Mouse (Mus musculus) lung, postnatal 0 days (tissue): ENCODE results near the gene Adgra1. TPM values are rescaled to one million over a fixed set of nuclear protein-coding genes. Genes with fewer than 3 reads are reported as not detected.
A peak's percentile ranks its signal among the peaks of the same experiment; 100 is the strongest.

Experiments used
- ATAC-seq: fragments of 200-750 bp; cut with Nextera tagmentation; 2 replicates; pipeline ENCODE4 v1.8.0; 2017; ENCODE audit warnings: moderate library complexity
- DNase-seq: peaks from one replicate; pipeline ENCODE4 v3.0.0-alpha.2; 2016; ENCODE audit warnings: low spot score
- H3K27ac ChIP-seq: fragments of 300-500 bp; sonication (generic); 2 replicates; pipeline ENCODE4 v1.5.1; 2014; ENCODE audit warnings: antibody characterized with exemption, mild to moderate bottlenecking, low read length, mixed read lengths
- H3K27me3 ChIP-seq: fragments of 300-500 bp; sonication (generic); replicated peaks from 2 replicates; pipeline ENCODE4 v1.6.1; 2014; ENCODE audit warnings: low read length, mixed read lengths; ENCODE audit not compliant: insufficient read depth
- H3K36me3 ChIP-seq: fragments of 300-500 bp; sonication (generic); 2 replicates; pipeline ENCODE4 v1.6.1; 2014; ENCODE audit warnings: low read length, mixed read lengths; ENCODE audit not compliant: insufficient read depth
- H3K4me1 ChIP-seq: fragments of 300-500 bp; sonication (generic); 2 replicates; pipeline ENCODE4 v1.6.1; 2014; ENCODE audit warnings: antibody characterized with exemption, low read depth, low read length, mixed read lengths; ENCODE audit not compliant: insufficient read depth
- H3K4me2 ChIP-seq: fragments of 300-500 bp; sonication (generic); replicated peaks from 2 replicates; pipeline ENCODE4 v1.6.1; 2014; ENCODE audit warnings: low read depth, mild to moderate bottlenecking, low read length, moderate library complexity, mixed read lengths
- H3K4me3 ChIP-seq: fragments of 300-500 bp; sonication (generic); 2 replicates; pipeline ENCODE4 v1.5.1; 2014; ENCODE audit warnings: low read depth, low read length
- H3K9ac ChIP-seq: fragments of 300-500 bp; sonication (generic); replicated peaks from 2 replicates; pipeline ENCODE4 v1.6.1; 2014; ENCODE audit warnings: low read depth, mild to moderate bottlenecking
- H3K9me3 ChIP-seq: fragments of 300-500 bp; sonication (generic); 2 replicates; pipeline ENCODE4 v1.6.1; 2016; ENCODE audit warnings: low read length, mixed read lengths
- CTCF ChIP-seq: IDR thresholded peaks from 2 replicates; pipeline ENCODE4 v1.5.1; 2016; ENCODE audit warnings: antibody characterized with exemption, mild to moderate bottlenecking
- EP300 ChIP-seq: IDR thresholded peaks from 2 replicates; pipeline ENCODE4 v1.6.1; 2016; ENCODE audit warnings: antibody characterized with exemption, mild to moderate bottlenecking, control low read depth
- WGBS: fragments of 180-500 bp; shearing (Covaris S2); extraction: QIAGEN DNeasy Blood & Tissue Kit; methylation state at CpG from one replicate; pipeline ENCODE4 v1.1.7; 2014; 5-methylcytosine and 5-hydroxymethylcytosine counted together
- polyA plus RNA-seq: library from polyadenylated mRNA; unstranded; fragments of >200 nt; fragmentation: Nextera tagmentation; extraction: Ambion mirVana; gene quantifications from 2 replicates; pipeline ENCODE4 v1.2.1, GENCODE M21; 2015

Gene Adgra1
- polyA plus RNA-seq, 1 experiment from 2014 or later, result 0.11 TPM

DNA sequence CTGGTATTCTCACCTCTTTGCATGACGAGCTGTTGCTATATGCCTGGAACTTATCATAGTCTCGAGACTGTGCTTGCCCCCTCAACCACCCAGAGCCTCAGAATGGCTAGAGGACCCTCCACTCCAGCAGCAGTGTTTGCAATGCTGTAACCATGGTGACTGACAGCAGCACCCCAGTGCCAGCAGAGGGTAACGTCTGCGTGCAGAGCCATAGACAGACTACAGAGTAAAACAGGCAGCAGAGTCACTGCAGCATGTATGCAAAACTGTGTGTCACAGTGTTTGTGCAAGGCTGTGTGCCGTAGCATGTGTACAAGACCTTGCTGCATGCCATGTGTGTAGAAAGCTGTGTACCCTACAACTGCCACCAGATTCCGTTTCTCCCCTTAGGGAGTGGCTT lies 75.5 kb downstream of the Adgra1 start:
- Histone ChIP-seq H3K4me2 (no peak overlapping the region), H3K4me1 (no peaks in the 10 kb centered on the region), H3K27me3 (0 out of 2 replicates have a peak, but pooled peaks cover 3% of the 10 kb centered on the region), H3K36me3 (no peaks in the 10 kb centered on the region), H3K4me3 (no peak overlapping the region), H3K9me3 (no peaks in the 10 kb centered on the region), H3K9ac (no peak overlapping the region), H3K27ac (no peak overlapping the region)
- no peak for TF ChIP-seq CTCF
- TF ChIP-seq EP300, result no peak
- DNase-seq (no peak), ATAC-seq (no peak)
- 39% methylated on average over 6 of the region's 6 CpGs for WGBS

DNA sequence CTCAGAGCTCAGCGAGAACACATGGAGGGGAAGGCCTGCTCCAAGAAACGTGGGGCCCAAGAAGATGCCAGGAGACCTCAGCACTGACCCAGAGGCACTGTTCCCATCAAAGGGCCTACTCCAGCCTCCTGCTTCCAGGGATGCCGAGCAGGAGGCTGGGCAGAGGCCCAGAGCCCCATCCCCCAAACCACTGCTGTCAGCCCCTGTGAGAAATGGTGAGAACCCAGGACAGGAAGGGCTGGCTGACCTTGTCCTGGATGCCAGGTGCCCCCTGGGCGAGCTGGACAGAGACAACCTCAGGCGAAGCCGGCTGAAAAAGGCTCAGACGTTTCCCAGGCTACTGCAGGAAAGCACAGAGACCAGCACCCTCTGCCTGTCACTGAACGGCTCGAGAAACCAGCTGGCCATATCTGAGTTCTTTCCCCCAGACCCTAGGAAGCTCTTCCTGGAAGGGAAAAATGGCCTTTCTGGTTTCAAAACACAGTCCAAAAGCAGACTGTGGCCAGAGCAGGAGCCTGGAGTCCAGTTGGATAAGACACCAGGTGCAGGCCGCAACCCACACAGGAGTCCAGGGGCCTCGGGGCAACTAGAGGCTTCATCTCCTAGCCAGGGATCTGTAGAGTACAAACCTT lies 76.3 kb downstream of the Adgra1 start:
- H3K27me3 ChIP-seq, result 0 out of 2 replicates have a peak, but pooled peaks cover 3% of the 10 kb centered on the region
- no peak overlapping the region for H3K4me3 ChIP-seq
- no peaks in the 10 kb centered on the region for H3K4me1 ChIP-seq
- no peak for DNase-seq
- WGBS, result 46% methylated on average over 11 of the region's 11 CpGs
- no peak overlapping the region for H3K9ac ChIP-seq
- no peaks in the 10 kb centered on the region for H3K9me3 ChIP-seq
- no peak for TF ChIP-seq EP300
- TF ChIP-seq CTCF, result no peak
- no peak for ATAC-seq
- H3K4me2 ChIP-seq, result no peak overlapping the region
- no peaks in the 10 kb centered on the region for H3K36me3 ChIP-seq
- no peak overlapping the region for H3K27ac ChIP-seq

DNA sequence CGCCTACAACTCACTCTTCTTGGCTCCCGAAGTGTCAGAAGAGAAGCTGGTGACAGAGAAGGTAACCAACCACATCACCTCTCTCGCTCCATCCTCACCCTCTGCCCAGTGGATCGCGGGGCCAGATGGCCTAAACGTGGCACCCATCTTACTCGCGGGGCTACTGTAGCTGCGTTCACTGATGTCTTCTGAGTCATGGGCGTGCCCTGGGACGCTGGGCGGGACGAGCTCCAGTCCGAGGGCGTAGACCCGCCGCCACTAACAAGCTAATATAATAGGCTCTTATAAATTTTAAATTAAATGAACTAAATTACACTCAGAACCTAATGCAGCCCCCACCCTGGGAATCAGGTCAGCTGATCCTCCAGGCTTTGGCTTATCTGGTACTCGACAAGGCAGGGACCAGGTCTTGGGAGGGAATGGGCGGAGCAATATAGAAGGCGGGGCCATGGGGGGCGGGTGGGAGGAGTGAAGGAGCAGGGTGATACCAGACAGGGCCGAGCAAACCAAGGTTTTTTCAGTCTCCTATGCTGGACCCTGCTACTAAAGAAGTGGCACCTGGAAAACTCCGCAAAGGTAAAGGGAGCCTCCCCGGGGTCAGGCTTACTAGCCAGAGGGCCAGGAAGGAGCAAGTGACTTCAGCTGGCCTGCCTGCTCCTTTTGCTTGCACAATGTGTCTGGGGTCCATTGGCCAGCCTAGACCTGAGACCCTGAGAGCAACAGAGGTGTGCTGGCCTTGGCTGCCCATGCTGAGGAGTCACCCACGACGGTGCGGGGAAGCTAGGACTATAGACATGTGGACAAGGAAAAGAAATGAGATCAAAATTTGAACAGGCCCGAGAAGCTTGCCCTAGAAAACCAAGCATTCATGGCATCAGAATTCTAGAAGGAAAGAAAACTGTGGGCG lies 80.4 kb downstream of the Adgra1 start:
- H3K9me3 ChIP-seq, result no peaks in the 10 kb centered on the region
- H3K4me3 ChIP-seq, result 0 out of 2 replicates have a peak overlapping the region, but pooled peaks have one; percentile 16
- peak overlapping the region; percentile 23 for H3K4me2 ChIP-seq
- 12% methylated on average over 29 of the region's 29 CpGs for WGBS
- ATAC-seq (peak; percentile 61), DNase-seq (peak; percentile 12)
- no peak overlapping the region for H3K27ac ChIP-seq
- no peak overlapping the region for H3K9ac ChIP-seq
- H3K27me3 ChIP-seq, result 0 out of 2 replicates have a peak, but pooled peaks cover 3% of the 10 kb centered on the region
- no peaks in the 10 kb centered on the region for H3K4me1 ChIP-seq
- no peaks in the 10 kb centered on the region for H3K36me3 ChIP-seq
- TF ChIP-seq CTCF (no peak), EP300 (no peak)

DNA sequence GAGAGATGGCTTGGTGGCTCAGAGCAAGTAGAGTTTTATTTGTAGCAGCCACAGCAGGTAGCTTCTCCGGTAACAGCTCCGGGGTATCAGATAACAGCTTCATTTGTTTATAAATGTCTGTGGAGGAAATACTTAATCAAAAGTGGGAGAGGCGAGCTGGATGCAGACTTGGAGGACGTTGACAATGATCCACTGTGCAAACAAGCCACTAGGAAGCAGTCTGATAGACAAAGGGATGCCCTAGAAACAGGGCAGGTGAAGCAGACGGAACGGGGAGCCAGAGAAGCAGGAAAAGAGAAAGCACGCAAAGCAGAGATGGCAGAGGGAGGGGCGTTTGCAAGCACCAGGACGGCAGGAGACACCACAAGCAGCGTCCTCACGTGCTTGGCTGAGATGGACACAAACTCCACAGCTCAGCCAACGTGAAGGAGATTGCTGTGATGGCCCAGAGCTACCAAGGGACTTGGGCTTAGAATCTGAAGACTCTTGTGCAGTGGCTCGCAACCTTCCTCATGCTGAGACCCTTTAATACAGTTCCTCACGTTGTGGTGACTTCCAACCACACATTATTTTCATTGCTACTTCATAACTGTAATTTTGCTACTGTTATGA lies 81.8 kb downstream of the Adgra1 start:
- Histone ChIP-seq H3K9me3 (no peaks in the 10 kb centered on the region), H3K4me2 (no peak overlapping the region), H3K27ac (no peak overlapping the region), H3K27me3 (0 out of 2 replicates have a peak, but pooled peaks cover 3% of the 10 kb centered on the region), H3K4me3 (no peak overlapping the region), H3K36me3 (no peaks in the 10 kb centered on the region), H3K4me1 (no peaks in the 10 kb centered on the region), H3K9ac (no peak overlapping the region)
- no peak for TF ChIP-seq EP300
- no peak for TF ChIP-seq CTCF
- WGBS, result 6% methylated on average over 14 of the region's 14 CpGs
- no peak for ATAC-seq
- DNase-seq, result no peak

DNA sequence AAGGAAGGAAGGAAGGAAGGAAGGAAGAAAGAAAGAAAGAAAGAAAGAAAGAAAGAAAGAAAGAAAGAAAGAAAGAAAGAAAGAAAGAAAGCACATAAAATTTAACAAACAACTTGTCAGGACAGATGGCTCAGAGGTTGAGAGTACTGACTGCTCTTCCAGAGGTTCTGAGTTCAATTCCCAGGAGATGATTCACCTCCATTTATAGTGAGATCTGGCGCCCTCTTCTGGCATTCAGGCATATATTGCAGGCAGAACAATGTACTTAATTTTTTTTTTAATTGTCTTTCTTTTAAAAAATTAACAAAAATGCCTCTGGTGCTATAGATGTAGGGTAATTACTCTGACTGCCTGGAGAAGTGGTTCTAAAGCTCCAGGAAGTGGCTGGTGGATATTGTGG lies 82.4 kb downstream of the Adgra1 start:
- DNase-seq, result no peak
- TF ChIP-seq EP300, result no peak
- peak; percentile 33 for TF ChIP-seq CTCF
- H3K27me3 ChIP-seq, result 0 out of 2 replicates have a peak, but pooled peaks cover 3% of the 10 kb centered on the region

DNA sequence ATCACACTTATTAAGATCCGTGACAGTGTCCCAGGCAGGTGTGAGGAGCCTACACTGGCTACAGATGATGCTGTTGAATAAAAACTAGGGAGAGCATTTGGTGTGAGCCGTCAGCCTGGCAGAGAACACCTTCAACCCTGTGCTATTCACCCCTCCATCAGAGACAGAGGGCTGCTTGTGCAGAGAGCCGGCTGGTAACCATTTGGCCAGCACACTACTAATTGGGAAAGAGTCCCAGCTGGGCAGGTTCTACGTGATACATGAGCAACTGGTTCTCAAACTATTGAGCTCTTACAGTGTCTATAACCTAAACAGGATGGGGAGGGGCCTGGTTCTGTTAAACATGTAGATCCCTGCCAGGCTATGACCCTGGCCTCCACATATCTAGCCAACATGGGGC lies 84.3 kb downstream of the Adgra1 start:
- Histone ChIP-seq H3K36me3 (no peaks in the 10 kb centered on the region), H3K4me2 (no peak overlapping the region), H3K4me1 (no peaks in the 10 kb centered on the region), H3K27me3 (no peaks in the 10 kb centered on the region), H3K9me3 (no peaks in the 10 kb centered on the region), H3K4me3 (no peak overlapping the region), H3K27ac (no peak overlapping the region), H3K9ac (no peak overlapping the region)
- DNase-seq, result no peak
- TF ChIP-seq CTCF (no peak), EP300 (no peak)
- ATAC-seq, result no peak
- WGBS, result 69% methylated on average over 4 of the region's 4 CpGs

More for the DNA sequence above, 82.4 kb downstream of the Adgra1 start:
- H3K4me1 ChIP-seq, result no peaks in the 10 kb centered on the region
- WGBS, result 0% methylated on average over 1 of the region's 1 CpGs
- no peak overlapping the region for H3K4me3 ChIP-seq
- H3K36me3 ChIP-seq, result no peaks in the 10 kb centered on the region
- H3K27ac ChIP-seq, result no peak overlapping the region
- H3K9me3 ChIP-seq, result no peaks in the 10 kb centered on the region
- no peak overlapping the region for H3K4me2 ChIP-seq
- no peak overlapping the region for H3K9ac ChIP-seq
- ATAC-seq, result no peak

Other genes starting within 250 kb of the Adgra1 start
- 1.7 and 2.7 TPM in 2 replicates for gene Cfap46, start 150.4 kb upstream of the Adgra1 start, polyA plus RNA-seq
- 0.97 and 0.98 TPM in 2 replicates for gene Kndc1, start 60.5 kb downstream of the Adgra1 start, polyA plus RNA-seq
- not detected in 2 replicates for gene Utf1, start 109.6 kb downstream of the Adgra1 start, polyA plus RNA-seq
- 5.6 and 7.3 TPM in 2 replicates for gene 6430531B16Rik, start 144.6 kb downstream of the Adgra1 start, polyA plus RNA-seq
- gene Adam8, start 158.4 kb downstream of the Adgra1 start, polyA plus RNA-seq, result 5.8 and 7.0 TPM in 2 replicates
- 21.5 and 23.0 TPM in 2 replicates for gene Zfp511, start 202.2 kb downstream of the Adgra1 start, polyA plus RNA-seq
- gene Tubgcp2, start 202.5 kb downstream of the Adgra1 start, polyA plus RNA-seq, result 20.8 and 22.4 TPM in 2 replicates
- not detected in 2 replicates for gene Msx3, start 214.9 kb downstream of the Adgra1 start, polyA plus RNA-seq
- gene Caly, start 248.4 kb downstream of the Adgra1 start, polyA plus RNA-seq, result 0.29 TPM in 2 replicates